Mouse (Mus musculus): ENCODE data around the gene Glud1.

GRCm38 (mm10) chr14:34330657-34331158 is 20.2 kb downstream of the Glud1 start:
- no peak for TF ChIP-seq CTCF (IDR thresholded peaks at IDR 0.05)
- no peak for TF ChIP-seq EP300 (IDR thresholded peaks at IDR 0.05)
